Mouse (Mus musculus): ENCODE measurements around the gene C1qtnf7. TPM values are rescaled to one million over a fixed set of nuclear protein-coding genes. Genes with fewer than 3 reads are reported as not detected.

Gene C1qtnf7
- polyA plus RNA-seq, 1 experiment: not detected

DNA sequence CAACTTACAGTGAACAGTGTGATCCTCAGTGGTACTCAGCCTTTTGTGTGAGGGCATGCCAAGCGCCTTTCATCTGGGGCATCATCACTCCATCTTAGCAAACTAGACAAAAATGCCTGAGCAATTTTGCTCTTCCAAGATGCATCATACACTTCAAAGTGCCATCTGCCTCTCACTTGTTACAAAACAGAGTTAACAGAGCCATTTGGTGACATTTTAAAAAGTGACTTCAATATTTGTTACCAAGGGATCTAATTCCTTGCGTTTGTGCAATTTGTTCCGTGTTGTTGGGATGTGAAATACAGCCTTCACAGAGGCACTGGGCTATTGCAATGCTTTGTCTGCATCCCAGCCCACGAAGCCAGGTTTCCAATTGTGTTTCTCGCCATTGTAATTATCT, 42.1 kb downstream of the C1qtnf7 start:
- no peak overlapping the region for H3K27ac ChIP-seq (ENCODE audit: insufficient read depth, low read depth, low read length)
- TF ChIP-seq POLR2A (IDR thresholded peaks at IDR 0.05; ENCODE audit: borderline replicate concordance, low read depth, low read length) (no peak), CTCF (IDR thresholded peaks at IDR 0.05; ENCODE audit: low read depth, low read length) (no peak)
- H3K4me3 ChIP-seq (ENCODE audit: insufficient read depth, low read length): no peak overlapping the region
- no peaks in the 10 kb centered on the region for H3K4me1 ChIP-seq (ENCODE audit: control insufficient read depth, insufficient read depth, low read length)

GRCm38 (mm10) chr5:43561639-43562252, 46.4 kb downstream of the C1qtnf7 start:
- TF ChIP-seq CTCF (IDR thresholded peaks at IDR 0.05; ENCODE audit: low read depth, low read length) (no peak), POLR2A (IDR thresholded peaks at IDR 0.05; ENCODE audit: borderline replicate concordance, low read depth, low read length) (no peak)
- Histone ChIP-seq H3K4me3 (ENCODE audit: insufficient read depth, low read length) (no peak overlapping the region), H3K27ac (ENCODE audit: insufficient read depth, low read depth, low read length) (no peak overlapping the region), H3K4me1 (ENCODE audit: control insufficient read depth, insufficient read depth, low read length) (no peaks in the 10 kb centered on the region)

GRCm38 (mm10) chr5:43569720-43570359, 54.5 kb downstream of the C1qtnf7 start:
- Histone ChIP-seq H3K4me3 (ENCODE audit: insufficient read depth, low read length) (no peak overlapping the region), H3K27ac (ENCODE audit: insufficient read depth, low read depth, low read length) (no peak overlapping the region), H3K4me1 (ENCODE audit: control insufficient read depth, insufficient read depth, low read length) (no peaks in the 10 kb centered on the region)
- TF ChIP-seq CTCF (IDR thresholded peaks at IDR 0.05; ENCODE audit: low read depth, low read length) (no peak), POLR2A (IDR thresholded peaks at IDR 0.05; ENCODE audit: borderline replicate concordance, low read depth, low read length) (no peak)

- Histone ChIP-seq H3K4me3 (ENCODE audit: insufficient read depth, low read length) (no peak overlapping the region), H3K4me1 (ENCODE audit: control insufficient read depth, insufficient read depth, low read length) (no peaks in the 10 kb centered on the region), H3K27ac (ENCODE audit: insufficient read depth, low read depth, low read length) (no peak overlapping the region)
- no peak for TF ChIP-seq CTCF (IDR thresholded peaks at IDR 0.05; ENCODE audit: low read depth, low read length)
These were observed 67.5 kb downstream of the C1qtnf7 start for GRCm38 (mm10) chr5:43582876-43583275.

DNA sequence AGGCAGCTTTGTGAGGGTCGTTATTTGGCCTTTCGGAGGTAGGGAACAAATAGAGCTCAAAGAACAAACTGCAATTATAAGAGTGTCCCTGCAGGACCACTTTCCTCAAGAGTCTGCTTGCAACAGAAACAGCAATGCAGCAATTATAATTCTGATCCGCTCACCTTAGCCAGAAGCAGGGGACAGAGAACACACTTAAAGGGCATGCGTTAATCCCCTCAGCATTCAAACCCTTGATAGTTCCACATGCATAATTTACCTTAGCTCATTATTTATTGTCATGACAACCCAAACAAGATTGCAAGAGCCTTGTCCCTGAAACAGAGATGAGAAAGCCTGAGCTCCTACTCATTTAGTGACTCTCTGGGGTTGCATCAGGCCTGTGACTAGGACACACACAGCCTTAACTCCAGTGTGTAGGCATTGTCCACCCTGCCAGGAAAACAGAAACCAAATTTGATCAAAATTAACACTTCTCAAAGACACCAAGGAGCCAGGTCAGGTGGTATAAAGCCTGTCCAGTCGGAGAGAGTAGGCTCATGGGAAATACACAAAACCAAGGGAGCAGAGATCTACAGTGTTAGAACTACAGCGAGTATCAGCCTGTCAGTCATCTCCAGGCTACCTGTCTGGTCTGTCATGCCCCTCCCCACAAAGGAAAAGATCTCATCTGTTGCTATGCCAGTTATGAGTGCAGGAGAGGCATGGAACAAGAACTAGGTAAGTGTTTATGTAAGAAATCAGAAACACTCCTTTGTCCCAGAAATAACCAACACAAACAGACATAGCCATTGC, 68.2 kb downstream of the C1qtnf7 start:
- TF ChIP-seq CTCF (IDR thresholded peaks at IDR 0.05; ENCODE audit: low read depth, low read length) (no peak), POLR2A (IDR thresholded peaks at IDR 0.05; ENCODE audit: borderline replicate concordance, low read depth, low read length) (no peak)
- Histone ChIP-seq H3K4me3 (ENCODE audit: insufficient read depth, low read length) (no peak overlapping the region), H3K27ac (ENCODE audit: insufficient read depth, low read depth, low read length) (no peak overlapping the region), H3K4me1 (ENCODE audit: control insufficient read depth, insufficient read depth, low read length) (no peaks in the 10 kb centered on the region)

GRCm38 (mm10) chr5:43584464-43584863, 69.1 kb downstream of the C1qtnf7 start:
- Histone ChIP-seq H3K4me3 (ENCODE audit: insufficient read depth, low read length) (no peak overlapping the region), H3K4me1 (ENCODE audit: control insufficient read depth, insufficient read depth, low read length) (no peaks in the 10 kb centered on the region), H3K27ac (ENCODE audit: insufficient read depth, low read depth, low read length) (no peak overlapping the region)
- TF ChIP-seq CTCF (IDR thresholded peaks at IDR 0.05; ENCODE audit: low read depth, low read length): no peak
- no peak for TF ChIP-seq POLR2A (IDR thresholded peaks at IDR 0.05; ENCODE audit: borderline replicate concordance, low read depth, low read length)

DNA sequence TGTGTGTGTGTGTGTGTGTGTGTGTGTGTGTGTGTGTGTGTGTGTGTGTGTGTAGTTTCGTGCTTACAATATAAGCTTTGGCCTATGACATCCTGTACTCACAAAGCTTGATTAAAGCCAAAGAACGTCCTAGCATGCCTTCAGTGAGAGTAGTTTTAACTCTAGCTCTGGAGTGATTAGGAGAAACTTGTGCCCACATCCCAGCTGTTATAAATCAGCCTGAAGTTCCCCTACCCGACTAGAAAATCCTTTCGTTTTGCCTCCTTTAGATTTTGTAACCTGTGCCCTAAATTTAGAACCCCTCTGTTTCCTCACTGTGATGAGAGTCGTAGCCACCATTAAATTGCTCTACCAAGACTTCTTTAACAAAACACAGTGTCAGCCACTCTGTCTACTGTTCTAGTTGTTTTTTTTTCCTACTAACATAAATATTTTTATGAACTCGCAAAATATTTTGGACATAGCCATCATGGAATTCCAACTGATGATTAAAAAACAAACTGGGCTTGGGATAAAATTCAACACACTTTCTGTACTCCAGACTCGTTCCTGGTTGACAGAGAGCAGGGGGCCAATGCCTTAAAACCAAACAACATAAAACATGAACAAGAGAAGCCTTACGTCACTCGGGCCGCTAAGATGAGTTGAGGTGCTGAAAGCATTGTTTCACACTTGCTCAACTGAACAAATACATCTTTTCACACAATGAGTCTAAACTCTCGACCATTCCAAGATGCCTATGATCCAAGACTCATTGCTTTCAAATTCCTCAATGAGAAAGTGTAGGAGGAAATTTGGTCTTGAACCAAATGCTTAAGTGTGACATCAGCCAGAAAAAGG, 70.3 kb downstream of the C1qtnf7 start:
- Histone ChIP-seq H3K27ac (ENCODE audit: insufficient read depth, low read depth, low read length) (no peak overlapping the region), H3K4me1 (ENCODE audit: control insufficient read depth, insufficient read depth, low read length) (no peaks in the 10 kb centered on the region), H3K4me3 (ENCODE audit: insufficient read depth, low read length) (no peak overlapping the region)
- TF ChIP-seq CTCF (IDR thresholded peaks at IDR 0.05; ENCODE audit: low read depth, low read length): no peak
- no peak for TF ChIP-seq POLR2A (IDR thresholded peaks at IDR 0.05; ENCODE audit: borderline replicate concordance, low read depth, low read length)

DNA sequence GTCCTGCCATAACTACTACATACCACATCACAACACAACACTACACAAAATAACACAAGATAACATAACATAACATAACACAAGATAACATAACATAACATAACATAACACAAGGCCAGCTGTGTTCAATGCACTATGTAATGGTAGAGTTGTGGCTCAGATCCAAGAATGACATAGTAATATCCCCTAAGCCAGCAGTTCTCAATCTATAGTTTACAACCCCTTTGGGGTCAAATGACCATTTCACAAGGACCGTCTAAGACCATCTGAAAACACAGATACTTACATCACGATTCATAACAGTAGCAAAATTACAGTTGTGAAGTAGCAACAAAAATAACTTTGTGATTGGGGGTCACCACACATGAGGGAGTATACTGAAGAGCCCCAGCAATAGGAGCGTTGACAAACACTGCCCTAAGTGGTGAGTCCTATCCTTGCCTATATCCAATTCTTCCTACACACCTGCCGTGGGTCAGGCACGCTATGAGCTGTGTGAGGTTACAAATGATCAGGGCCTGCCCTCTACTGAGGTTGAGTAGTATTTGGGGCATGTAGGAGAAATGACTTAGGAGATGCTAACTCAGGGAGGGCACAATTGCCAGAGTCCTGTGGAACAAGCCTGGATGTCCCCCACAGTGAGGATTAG, 73.6 kb downstream of the C1qtnf7 start:
- Histone ChIP-seq H3K27ac (ENCODE audit: insufficient read depth, low read depth, low read length) (no peak overlapping the region), H3K4me1 (ENCODE audit: control insufficient read depth, insufficient read depth, low read length) (no peaks in the 10 kb centered on the region), H3K4me3 (ENCODE audit: insufficient read depth, low read length) (no peak overlapping the region)
- TF ChIP-seq POLR2A (IDR thresholded peaks at IDR 0.05; ENCODE audit: borderline replicate concordance, low read depth, low read length) (no peak), CTCF (IDR thresholded peaks at IDR 0.05; ENCODE audit: low read depth, low read length) (no peak)

GRCm38 (mm10) chr5:43589440-43589830, 74.1 kb downstream of the C1qtnf7 start:
- no peak for TF ChIP-seq POLR2A (IDR thresholded peaks at IDR 0.05; ENCODE audit: borderline replicate concordance, low read depth, low read length)
- no peak for TF ChIP-seq CTCF (IDR thresholded peaks at IDR 0.05; ENCODE audit: low read depth, low read length)
- Histone ChIP-seq H3K27ac (ENCODE audit: insufficient read depth, low read depth, low read length) (no peak overlapping the region), H3K4me1 (ENCODE audit: control insufficient read depth, insufficient read depth, low read length) (no peaks in the 10 kb centered on the region), H3K4me3 (ENCODE audit: insufficient read depth, low read length) (no peak overlapping the region)

All from bone marrow macrophage, adult 2 months (primary cell).